ENCODE assay signal across 14 mouse cellular contexts in the genomic region with DNA sequence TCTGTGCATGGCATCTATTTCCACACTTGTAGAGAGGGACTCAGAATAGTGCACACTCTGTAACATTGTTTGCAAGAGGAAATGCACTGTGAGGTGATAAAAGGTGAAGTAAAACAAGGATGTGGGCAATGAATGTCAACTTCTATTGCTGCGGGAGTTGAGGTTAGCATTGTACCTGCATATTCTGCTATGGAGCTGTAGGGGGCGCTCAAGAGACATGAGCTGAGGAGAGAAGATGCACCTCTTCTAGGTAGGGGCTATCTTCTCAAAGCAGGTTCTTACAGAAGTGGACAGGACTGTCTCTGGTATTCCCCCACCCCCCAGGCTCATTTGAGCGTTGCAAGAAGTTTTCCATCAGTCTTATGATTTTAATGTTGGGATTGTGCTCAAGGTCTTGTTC. TPM values are rescaled to one million over a fixed set of nuclear protein-coding genes. Genes with fewer than 3 reads are reported as not detected.
DNase-seq lines count a peak whose midpoint lies in the region; ATAC-seq and TF ChIP-seq lines count a peak whose summit lies in the region.
"Had no signal": no experiment of that assay in that cellular context is flagged by ENCODE, and none has a peak within 500 bp of the region (broad histone marks: within the 10 kb centered on the region; RNA-seq: fewer than 3 reads in every experiment).

No protein-coding gene starts in this region.

- peak; percentile 52; the same call in 1 of the 2 replicates for ATAC-seq in common myeloid progenitor, adult 5-6 weeks (replicated peaks; ENCODE audit: low read depth, poor library complexity, severe bottlenecking)
- ATAC-seq in forebrain, embryonic 16.5 days = no peak
- ATAC-seq: midbrain, embryonic 16.5 days had no signal

- TF ChIP-seq CTCF in gastrocnemius, adult 2 months (IDR thresholded peaks at IDR 0.05) = peak; percentile 75
- peak; percentile 21; the same call in 1 of the 2 replicates for TF ChIP-seq CTCF in lung, adult 2 months (IDR thresholded peaks at IDR 0.05; ENCODE audit: insufficient read depth, low read length)

- H3K36me3 ChIP-seq in forebrain, embryonic 16.5 days (ENCODE audit: control insufficient read depth, insufficient read depth) = no peaks in the 10 kb centered on the region
- H3K36me3 ChIP-seq: liver, embryonic 15.5 days had no signal

- no peak for TF ChIP-seq POLR2A in lung, adult 2 months (IDR thresholded peaks at IDR 0.05; ENCODE audit: borderline replicate concordance, extremely low read depth, low read depth, low read length)

- no peak overlapping the region for H3K4me3 ChIP-seq in gastrocnemius, adult 2 months
- H3K4me3 ChIP-seq in lung, adult 2 months (replicated peaks; ENCODE audit: extremely low read depth, low read depth, low read length) = no peak overlapping the region
- no peak overlapping the region for H3K4me3 ChIP-seq in forebrain, embryonic 16.5 days (replicated peaks; ENCODE audit: low read length)
- H3K4me3 ChIP-seq: liver, embryonic 15.5 days had no signal

- no peak overlapping the region for H3K9ac ChIP-seq in forebrain, embryonic 16.5 days (replicated peaks; ENCODE audit: low read depth, low read length)
- H3K9ac ChIP-seq: liver, embryonic 15.5 days had no signal

- 52% methylated on average over 3 of the region's 3 CpGs for WGBS in lung, adult 2 months
- 58% methylated on average over 3 of the region's 3 CpGs for WGBS in forebrain, embryonic 16.5 days

- H3K27ac ChIP-seq in gastrocnemius, adult 2 months = no peak overlapping the region
- H3K27ac ChIP-seq in forebrain, embryonic 16.5 days (ENCODE audit: low read length) = no peak overlapping the region
- H3K27ac ChIP-seq: liver, embryonic 15.5 days had no signal

- intact Hi-C loops in gastrocnemius, adult 2 months (cut with DNase I) = no loop called here

- H3K27me3 ChIP-seq in forebrain, embryonic 16.5 days (replicated peaks; ENCODE audit: control insufficient read depth, insufficient read depth, low read length) = peaks cover 24% of the 10 kb centered on the region

- no peak overlapping the region for H3K4me2 ChIP-seq in forebrain, embryonic 16.5 days (ENCODE audit: low read length)
- H3K4me2 ChIP-seq: liver, embryonic 15.5 days had no signal

- H3K4me1 ChIP-seq in lung, adult 2 months (ENCODE audit: control insufficient read depth, insufficient read depth, low read length) = no peaks in the 10 kb centered on the region
- H3K4me1 ChIP-seq in forebrain, embryonic 16.5 days (replicated peaks; ENCODE audit: control insufficient read depth, insufficient read depth, low read length) = peaks cover 16% of the 10 kb centered on the region
- H3K4me1 ChIP-seq: liver, embryonic 15.5 days had no signal

- no peaks in the 10 kb centered on the region for H3K9me3 ChIP-seq in forebrain, embryonic 16.5 days (ENCODE audit: control insufficient read depth, low read length)
- H3K9me3 ChIP-seq: liver, embryonic 15.5 days had no signal

- no peak for DNase-seq in gastrocnemius, adult 2 months
- no peak for DNase-seq in gastrocnemius, postnatal 4 days (ENCODE audit: low spot score in 2 of 2)
- DNase-seq in lung, adult 2 months = no peak
- no peak for DNase-seq in lung, adult 18-20 months
- peak; percentile 15 for DNase-seq in CD4-positive helper T cell, adult 2 months (ENCODE audit: low read depth, low spot score)
- no peak for DNase-seq in kidney, postnatal 4 days
- DNase-seq: adrenal gland, postnatal 25 days; kidney, adult 11 months; layer of hippocampus, postnatal 36 days had no signal

RNA-seq across cellular contexts. Expression of a gene that starts 3.7 kb away (rescaled TPM):
- total RNA-seq in gastrocnemius, adult 2 months (2021) = 1 to 10 TPM; 4.3 to 7.8 TPM
- 10 to 100 TPM; 12.8 to 19.0 TPM for total RNA-seq in gastrocnemius, postnatal 4 days (2021)
- polyA plus RNA-seq in lung, adult 2 months (2012; rRNA removed) = 6.1 and 8.0 TPM in 2 replicates
- not detected in 2 replicates for total RNA-seq in common myeloid progenitor, adult 5-6 weeks (2017)
- polyA plus RNA-seq in forebrain, embryonic 16.5 days (2015; fragmentation: Nextera tagmentation; extraction: Ambion mirVana) = 0.32 and 0.58 TPM in 2 replicates
- total RNA-seq: MEL had no signal
